Mouse (Mus musculus): ENCODE results near the gene Gm20388.
A peak's percentile ranks its signal among the peaks of the same experiment; 100 is the strongest.

Gm20388 gene

DNA sequence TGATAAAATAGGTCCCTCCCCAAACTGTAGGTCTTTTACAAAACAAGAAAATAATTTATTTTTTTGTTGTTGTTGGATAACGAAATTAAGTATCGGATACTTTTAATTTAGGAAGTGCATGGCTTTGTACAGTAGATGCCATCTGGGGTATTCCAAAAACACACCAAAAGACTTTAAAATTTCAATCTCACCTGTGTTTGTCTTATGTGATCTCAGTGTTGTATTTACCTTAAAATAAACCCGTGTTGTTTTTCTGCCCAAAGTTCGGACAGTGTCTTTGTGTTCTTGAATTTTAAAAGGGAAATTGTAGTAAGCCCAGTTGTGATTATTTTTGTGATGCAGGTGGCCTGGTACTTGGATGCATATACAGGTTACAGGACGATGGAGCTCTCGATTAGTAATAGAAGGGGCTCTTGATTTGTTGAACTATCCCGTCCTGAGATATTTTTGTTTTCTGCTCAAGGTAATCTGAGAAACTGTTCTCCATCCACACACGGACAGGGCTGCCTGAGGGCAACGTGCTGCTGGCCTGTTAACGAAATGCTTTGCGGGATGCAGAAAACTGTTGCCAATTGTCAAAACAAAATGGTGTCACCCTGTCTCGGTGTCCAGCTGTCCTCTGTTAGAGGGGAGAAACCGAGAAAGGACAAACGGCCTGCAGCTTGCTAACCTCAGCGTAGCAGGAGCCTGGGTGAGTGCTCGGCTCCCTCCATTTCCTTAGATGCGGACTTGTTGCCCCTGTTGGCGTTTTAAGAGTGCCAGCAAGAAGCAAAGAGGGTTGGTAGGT lies 1208.2 kb downstream of the Gm20388 start:
- DNase-seq (ENCODE audit: low spot score in 2 of 2), result no peak

DNA sequence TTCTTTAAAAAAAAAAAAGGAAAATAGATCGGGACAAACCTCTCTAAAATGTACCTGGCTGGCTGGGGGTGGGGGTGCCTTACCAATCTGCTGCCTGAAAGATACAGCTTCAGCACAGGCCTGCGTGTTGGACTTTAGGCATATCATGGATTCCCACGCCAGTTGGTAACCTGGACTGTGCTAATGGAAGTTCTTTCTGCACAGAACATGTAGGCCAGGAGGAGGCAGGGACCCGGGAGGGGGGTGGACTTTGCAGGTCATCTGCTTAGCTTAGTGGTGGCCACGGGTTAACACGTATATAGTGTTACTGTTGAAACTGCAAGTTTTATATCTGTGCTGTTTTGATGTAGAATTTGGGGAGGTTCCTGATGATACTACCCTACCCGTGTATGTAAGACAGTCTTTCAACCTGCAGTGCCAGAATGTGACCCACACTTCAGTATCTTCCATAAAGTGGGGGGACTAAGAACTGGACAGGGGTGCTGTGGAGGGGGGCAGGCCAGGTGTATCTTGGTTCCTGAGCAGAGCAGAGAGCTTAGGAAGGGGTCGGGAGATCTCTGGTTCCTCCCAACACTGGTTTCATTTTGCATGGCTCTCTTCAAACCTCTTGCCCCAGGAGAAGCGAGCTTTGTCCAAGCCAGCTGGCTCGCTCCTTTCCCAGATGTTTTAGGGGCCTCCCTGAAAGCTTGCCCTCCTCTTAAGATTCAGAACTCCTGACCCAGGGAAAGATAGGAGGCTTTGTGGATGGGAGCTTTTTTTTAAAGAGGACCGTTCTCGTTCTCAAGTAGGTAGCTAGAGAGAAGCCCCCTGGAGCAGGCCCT lies 1209.2 kb downstream of the Gm20388 start:
- DNase-seq (ENCODE audit: low spot score in 2 of 2), result no peak

GRCm38 (mm10) chr8:121120456-121121419 lies 1210.1 kb downstream of the Gm20388 start:
- DNase-seq (ENCODE audit: low spot score in 2 of 2), result no peak

DNA sequence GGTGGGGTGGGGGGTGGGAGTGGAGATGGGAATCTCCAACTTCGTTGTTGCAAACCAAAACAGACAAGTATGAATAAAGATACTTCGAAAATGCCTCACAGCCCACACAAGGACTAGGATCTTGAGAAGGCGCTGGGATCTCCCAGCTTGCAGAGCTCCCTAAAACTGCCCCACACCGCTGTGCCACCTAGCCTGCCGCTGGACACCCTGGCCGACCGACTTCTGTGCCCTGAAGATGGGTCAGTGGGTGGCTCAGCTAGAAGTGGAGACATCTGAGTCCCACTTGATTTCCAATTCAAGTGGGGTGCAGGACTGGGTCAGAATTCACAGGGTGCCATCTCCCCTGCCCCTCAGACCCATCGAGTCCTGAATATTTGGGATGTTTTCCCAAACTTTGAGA lies 1211.1 kb downstream of the Gm20388 start:
- no peak for DNase-seq (ENCODE audit: low spot score in 2 of 2)

- no peak for DNase-seq (ENCODE audit: low spot score in 2 of 2)
Measured at GRCm38 (mm10) chr8:121122368-121122767, 1211.7 kb downstream of the Gm20388 start.

- no peak for DNase-seq (ENCODE audit: low spot score in 2 of 2)
Measured at GRCm38 (mm10) chr8:121123113-121123512, 1212.5 kb downstream of the Gm20388 start.

GRCm38 (mm10) chr8:121124547-121125239 lies 1214.1 kb downstream of the Gm20388 start:
- DNase-seq (ENCODE audit: low spot score in 2 of 2), result no peak

- peak in 1 of 2 experiments; percentile 56 for DNase-seq (ENCODE audit: low spot score in 2 of 2)
Measured at GRCm38 (mm10) chr8:121125311-121125876, 1214.8 kb downstream of the Gm20388 start.

GRCm38 (mm10) chr8:121126191-121126590 lies 1215.5 kb downstream of the Gm20388 start:
- no peak for DNase-seq (ENCODE audit: low spot score in 2 of 2)

DNA sequence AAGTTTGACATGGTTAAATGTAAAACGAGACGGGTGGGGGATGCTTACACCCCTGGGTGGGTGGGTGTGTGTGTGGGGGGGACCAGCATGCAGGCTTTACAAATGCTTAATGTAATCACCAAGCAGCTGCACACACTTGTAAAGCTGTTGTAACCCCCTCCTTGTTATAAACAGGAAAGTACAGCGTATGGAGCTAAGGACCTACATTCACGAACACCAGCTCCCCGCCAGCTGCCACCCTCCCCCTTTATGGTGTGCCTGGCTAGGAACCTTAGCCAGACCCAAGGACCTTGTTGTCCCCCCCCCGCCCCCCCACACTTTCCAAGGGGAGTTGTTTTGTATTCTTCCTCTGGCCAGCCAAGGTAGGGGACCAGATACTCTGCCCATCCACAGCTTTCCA lies 1216.1 kb downstream of the Gm20388 start:
- no peak for DNase-seq (ENCODE audit: low spot score in 2 of 2)

DNA sequence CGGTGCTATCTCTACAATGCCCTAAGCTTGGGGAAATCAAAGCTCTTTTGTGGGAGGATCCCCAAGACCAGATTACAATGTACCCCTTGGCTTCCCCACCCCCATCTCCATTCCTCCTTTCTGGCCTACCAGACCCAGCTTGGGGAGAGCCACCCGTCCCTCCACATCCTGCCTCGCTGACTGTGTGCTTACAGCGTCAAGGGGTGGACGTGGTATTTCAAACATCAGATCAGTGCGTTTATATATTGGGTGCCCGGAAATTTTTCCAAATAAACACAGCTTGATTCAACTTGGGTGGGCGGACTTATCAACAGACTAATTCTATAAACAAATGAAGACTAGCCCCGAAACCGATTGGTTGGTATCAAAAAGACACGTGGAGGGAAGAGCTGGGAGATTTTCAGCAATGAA lies 1216.7 kb downstream of the Gm20388 start:
- no peak for DNase-seq (ENCODE audit: low spot score in 2 of 2)

GRCm38 (mm10) chr8:121127756-121128375 lies 1217.2 kb downstream of the Gm20388 start, which contains the start of gene Foxl1:
Gene Foxl1, plus strand, starts transcription at chr8:121127940.
- DNase-seq (ENCODE audit: low spot score in 2 of 2), result no peak

- no peak for DNase-seq (ENCODE audit: low spot score in 2 of 2)
Measured at GRCm38 (mm10) chr8:121128531-121129264, 1218.1 kb downstream of the Gm20388 start.

DNA sequence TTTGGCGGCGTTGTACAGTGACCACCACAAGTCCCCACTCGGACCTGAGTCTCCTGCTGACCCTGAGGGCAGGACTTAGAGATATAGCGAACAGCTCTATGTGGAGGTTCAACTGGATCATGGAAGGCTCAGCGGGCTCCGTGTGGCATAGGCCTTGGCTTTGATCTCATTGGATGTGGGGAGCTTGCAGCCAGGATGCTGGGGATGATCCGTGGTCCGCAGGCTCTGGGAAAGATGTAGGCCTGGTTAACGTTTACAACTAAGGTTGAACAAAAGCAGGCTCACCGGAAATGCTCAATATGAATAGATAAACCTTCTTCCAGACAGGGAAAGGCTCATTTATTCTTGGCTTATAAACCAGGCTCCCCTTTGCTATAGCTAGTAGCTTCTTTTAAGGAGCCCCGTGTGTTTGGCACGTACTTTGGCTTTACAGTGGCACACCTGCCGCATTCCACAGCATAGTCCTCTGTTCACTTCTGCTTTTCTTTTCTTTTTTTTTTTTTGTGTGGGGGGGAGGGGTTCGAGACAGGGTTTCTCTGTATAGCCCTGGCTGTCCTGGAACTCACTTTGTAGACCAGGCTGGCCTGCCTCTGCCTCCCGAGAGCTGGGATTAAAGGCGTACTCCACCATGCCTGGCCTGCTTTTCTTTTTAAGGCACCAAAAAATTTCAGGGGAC lies 1218.8 kb downstream of the Gm20388 start:
- no peak for DNase-seq (ENCODE audit: low spot score in 2 of 2)

DNA sequence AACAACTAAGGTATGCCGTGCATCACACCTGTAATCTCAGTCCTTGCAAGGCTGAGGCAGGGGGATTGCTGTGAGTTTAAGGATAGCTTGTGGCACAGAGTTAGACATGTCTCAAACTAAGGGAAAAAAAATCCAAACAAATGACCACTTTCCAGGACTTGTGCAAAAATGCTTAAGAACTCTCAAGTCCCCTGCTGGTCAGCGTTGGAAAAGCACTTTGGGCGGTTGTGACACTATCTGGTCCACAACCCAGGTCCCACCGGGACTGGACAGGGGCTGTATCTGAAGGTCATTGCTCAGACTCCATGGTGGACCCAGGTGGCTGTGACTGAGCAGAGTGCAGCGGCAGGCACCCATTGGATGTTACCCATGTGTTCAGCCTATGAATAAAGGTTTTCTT lies 1219.9 kb downstream of the Gm20388 start:
- DNase-seq (ENCODE audit: low spot score in 2 of 2), result no peak

DNA sequence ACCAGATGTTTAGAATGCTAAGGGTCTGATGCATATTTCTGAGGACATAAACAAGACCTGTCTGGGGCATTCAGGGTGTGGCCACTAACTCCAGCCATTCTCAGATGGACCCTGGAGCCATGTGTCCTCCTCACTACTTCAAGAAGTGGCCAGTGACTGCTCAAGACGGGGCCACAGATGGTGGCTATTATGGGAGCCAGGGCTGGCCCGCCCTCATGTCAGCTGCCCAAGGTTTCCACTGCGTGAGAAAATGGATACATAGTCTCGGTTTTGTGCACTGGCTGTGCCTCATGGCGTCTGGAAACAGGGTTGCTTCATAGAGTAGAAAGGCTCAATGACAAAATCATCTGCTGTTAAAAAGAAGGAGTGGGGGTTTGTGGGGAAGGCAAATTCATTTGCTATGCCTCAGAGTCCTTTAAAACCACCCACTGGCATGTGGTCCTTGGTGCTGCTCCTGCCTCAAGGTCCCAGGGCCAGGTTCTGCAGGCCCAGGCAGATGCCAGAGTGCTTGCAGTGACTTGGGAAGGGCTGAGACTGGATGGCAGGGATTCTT lies 1222.4 kb downstream of the Gm20388 start:
- no peak for DNase-seq (ENCODE audit: low spot score in 2 of 2)

- DNase-seq (ENCODE audit: low spot score in 2 of 2), result no peak
Measured at GRCm38 (mm10) chr8:121134102-121134501, 1223.5 kb downstream of the Gm20388 start.

GRCm38 (mm10) chr8:121134512-121134911 lies 1223.9 kb downstream of the Gm20388 start:
- no peak for DNase-seq (ENCODE audit: low spot score in 2 of 2)

DNA sequence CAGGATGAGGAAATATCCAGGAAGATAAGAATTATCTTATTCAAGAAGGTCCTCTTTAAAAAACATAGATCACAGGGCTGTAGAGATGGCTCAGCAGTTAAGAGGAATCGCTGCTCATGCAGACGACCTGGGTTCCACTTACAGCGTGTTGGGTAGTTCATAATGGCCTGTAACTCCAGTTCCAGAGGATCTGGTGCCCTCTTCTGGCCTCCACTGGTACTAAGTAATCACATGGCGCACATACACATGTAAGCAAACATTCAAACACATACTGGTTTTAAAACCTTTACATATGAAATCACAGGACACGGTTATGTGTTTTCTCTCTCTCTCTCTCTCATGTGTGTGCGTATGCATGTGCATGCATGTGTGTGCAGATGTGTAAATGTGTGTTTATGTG lies 1226.2 kb downstream of the Gm20388 start:
- no peak for DNase-seq (ENCODE audit: low spot score in 2 of 2)

Data from frontal cortex, postnatal 25 days (tissue).